Mouse (Mus musculus): Measurements from ENCODE around the gene Kcne4. TPM values are rescaled to one million over a fixed set of nuclear protein-coding genes. Genes with fewer than 3 reads are reported as not detected.
A peak's percentile ranks its signal among the peaks of the same experiment; 100 is the strongest.

Gene Kcne4
- polyA plus RNA-seq, 1 experiment from 2014 or later = 29.6 TPM

- no peaks in the 10 kb centered on the region for H3K27me3 ChIP-seq
- WGBS = 28% methylated on average over 9 of the region's 9 CpGs
- H3K4me3 ChIP-seq = no peak overlapping the region
- ATAC-seq (ENCODE audit: insufficient number of reproducible peaks, low FRiP score, low TSS enrichment, low read depth) = no peak
- peak overlapping the region; percentile 54 for H3K27ac ChIP-seq
- H3K4me1 ChIP-seq = peaks cover 43% of the 10 kb centered on the region
- H3K9ac ChIP-seq = no peak overlapping the region
- no peaks in the 10 kb centered on the region for H3K9me3 ChIP-seq
- no peaks in the 10 kb centered on the region for H3K36me3 ChIP-seq
- H3K4me2 ChIP-seq = no peak overlapping the region
These were observed 4.6 kb downstream of the Kcne4 start for GRCm38 (mm10) chr1:78821111-78821510.

GRCm38 (mm10) chr1:78821733-78822430, 5.3 kb downstream of the Kcne4 start:
- Histone ChIP-seq H3K9ac (no peak overlapping the region), H3K27ac (peak overlapping the region; percentile 54), H3K36me3 (no peaks in the 10 kb centered on the region), H3K27me3 (no peaks in the 10 kb centered on the region), H3K4me3 (no peak overlapping the region), H3K9me3 (no peaks in the 10 kb centered on the region), H3K4me1 (peaks cover 43% of the 10 kb centered on the region), H3K4me2 (no peak overlapping the region)
- 89% methylated on average over 15 of the region's 15 CpGs for WGBS
- no peak for ATAC-seq (ENCODE audit: insufficient number of reproducible peaks, low FRiP score, low TSS enrichment, low read depth)

- no peak for ATAC-seq (ENCODE audit: insufficient number of reproducible peaks, low FRiP score, low TSS enrichment, low read depth)
- no peaks in the 10 kb centered on the region for H3K9me3 ChIP-seq
- no peak overlapping the region for H3K9ac ChIP-seq
- H3K4me2 ChIP-seq = no peak overlapping the region
- H3K27me3 ChIP-seq = no peaks in the 10 kb centered on the region
- no peak overlapping the region for H3K4me3 ChIP-seq
- no peaks in the 10 kb centered on the region for H3K36me3 ChIP-seq
- 76% methylated on average over 3 of the region's 3 CpGs for WGBS
- no peak overlapping the region for H3K27ac ChIP-seq
- peaks cover 14% of the 10 kb centered on the region for H3K4me1 ChIP-seq
These were observed 8.7 kb downstream of the Kcne4 start for GRCm38 (mm10) chr1:78825246-78825645.

DNA sequence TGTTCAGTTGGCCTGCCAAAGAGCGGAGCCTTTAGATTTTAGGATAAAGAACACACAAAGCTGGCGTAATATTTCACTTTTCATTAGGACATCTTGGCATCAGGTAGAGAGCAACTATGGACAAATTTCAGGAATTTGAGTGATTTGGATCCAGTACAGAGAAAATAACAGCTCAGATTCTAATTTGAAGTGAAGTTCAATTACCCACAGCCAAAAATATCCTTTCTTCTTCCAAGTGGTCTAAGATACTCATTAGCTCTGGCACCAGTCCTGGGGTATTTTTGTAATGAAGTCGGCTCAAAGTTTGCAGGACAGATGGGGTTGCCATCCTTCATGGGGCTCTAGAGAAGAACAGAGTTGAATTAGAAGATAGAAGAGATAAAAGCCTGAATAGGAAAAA, 21.9 kb downstream of the Kcne4 start:
- H3K9ac ChIP-seq = no peak overlapping the region
- no peaks in the 10 kb centered on the region for H3K36me3 ChIP-seq
- H3K4me1 ChIP-seq = 0 out of 2 replicates have a peak, but pooled peaks cover 4% of the 10 kb centered on the region
- no peaks in the 10 kb centered on the region for H3K27me3 ChIP-seq
- H3K4me2 ChIP-seq = no peak overlapping the region
- H3K4me3 ChIP-seq = no peak overlapping the region
- 68% methylated on average over 3 of the region's 3 CpGs for WGBS
- no peaks in the 10 kb centered on the region for H3K9me3 ChIP-seq
- H3K27ac ChIP-seq = no peak overlapping the region
- ATAC-seq (ENCODE audit: insufficient number of reproducible peaks, low FRiP score, low TSS enrichment, low read depth) = no peak

DNA sequence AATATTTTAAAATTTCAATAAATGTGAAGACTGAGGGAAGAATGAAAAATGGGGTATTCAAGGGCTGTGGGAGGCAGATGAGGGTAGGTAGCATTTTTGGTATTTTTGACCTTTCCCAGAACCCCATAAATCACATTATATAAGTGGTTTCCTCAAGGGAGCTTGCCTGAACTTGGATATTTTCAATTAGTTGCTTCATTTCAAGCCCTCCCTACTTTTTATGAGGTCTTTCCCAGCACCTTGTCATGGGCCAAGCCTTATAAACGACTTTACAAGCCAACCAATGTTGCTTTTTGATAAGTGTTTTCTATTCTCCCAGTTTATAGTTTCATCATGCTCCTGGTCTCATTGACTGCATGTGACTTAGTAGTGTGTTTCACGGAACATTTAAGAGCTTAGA, 24.2 kb downstream of the Kcne4 start:
- Histone ChIP-seq H3K4me1 (peaks cover 8% of the 10 kb centered on the region), H3K4me2 (no peak overlapping the region), H3K4me3 (no peak overlapping the region), H3K27ac (no peak overlapping the region), H3K27me3 (no peaks in the 10 kb centered on the region), H3K9me3 (no peaks in the 10 kb centered on the region), H3K9ac (no peak overlapping the region), H3K36me3 (no peaks in the 10 kb centered on the region)
- 15% methylated on average over 2 of the region's 2 CpGs for WGBS
- no peak for ATAC-seq (ENCODE audit: insufficient number of reproducible peaks, low FRiP score, low TSS enrichment, low read depth)

DNA sequence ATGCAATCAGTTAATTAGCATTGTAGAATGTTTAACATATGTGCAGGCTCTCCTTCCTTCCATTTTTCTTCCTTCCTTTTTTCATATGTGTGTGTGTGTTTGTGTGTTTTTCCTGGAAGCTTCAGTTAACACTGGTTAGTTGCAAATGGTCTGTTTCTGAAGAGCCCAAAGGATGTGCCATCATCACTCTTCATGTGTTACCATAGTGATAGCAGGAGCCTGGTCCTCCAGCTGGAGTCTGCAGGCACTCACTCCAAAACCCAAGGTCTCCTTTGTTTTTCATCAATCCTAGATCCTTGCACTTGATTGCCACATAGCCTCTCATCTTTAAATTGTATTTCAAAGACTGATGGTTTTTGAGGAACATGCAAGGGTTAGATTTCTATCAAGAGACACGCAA, 29.1 kb downstream of the Kcne4 start:
- H3K27ac ChIP-seq = no peak overlapping the region
- 90% methylated on average over 1 of the region's 1 CpGs for WGBS
- H3K4me3 ChIP-seq = no peak overlapping the region
- no peaks in the 10 kb centered on the region for H3K9me3 ChIP-seq
- no peaks in the 10 kb centered on the region for H3K36me3 ChIP-seq
- H3K27me3 ChIP-seq = no peaks in the 10 kb centered on the region
- H3K9ac ChIP-seq = no peak overlapping the region
- no peak for ATAC-seq (ENCODE audit: insufficient number of reproducible peaks, low FRiP score, low TSS enrichment, low read depth)
- H3K4me1 ChIP-seq = peaks cover 5% of the 10 kb centered on the region
- no peak overlapping the region for H3K4me2 ChIP-seq

DNA sequence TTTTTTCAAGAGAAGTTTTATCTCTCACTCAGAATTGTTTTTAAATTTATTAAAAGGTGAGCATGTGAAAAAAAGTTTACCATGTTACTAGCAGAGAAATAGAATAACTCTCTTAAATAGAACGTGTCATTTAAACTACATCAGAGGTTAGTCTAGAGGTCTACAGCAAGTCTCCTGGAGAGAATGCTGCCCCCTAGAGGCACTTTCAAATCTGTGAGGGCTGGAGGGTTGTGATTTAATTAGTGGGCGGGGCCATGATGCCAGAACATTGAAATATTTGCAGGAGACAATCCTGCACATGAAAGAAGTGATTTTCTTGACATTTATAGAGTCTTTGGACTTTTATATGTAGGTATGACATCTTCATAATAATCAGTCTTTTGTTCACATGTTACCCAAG, 29.9 kb downstream of the Kcne4 start:
- Histone ChIP-seq H3K27me3 (no peaks in the 10 kb centered on the region), H3K4me2 (no peak overlapping the region), H3K9ac (no peak overlapping the region), H3K9me3 (no peaks in the 10 kb centered on the region), H3K4me3 (no peak overlapping the region), H3K4me1 (peaks cover 4% of the 10 kb centered on the region), H3K27ac (no peak overlapping the region), H3K36me3 (no peaks in the 10 kb centered on the region)
- 40% methylated on average over 2 of the region's 2 CpGs for WGBS
- no peak for ATAC-seq (ENCODE audit: insufficient number of reproducible peaks, low FRiP score, low TSS enrichment, low read depth)

DNA sequence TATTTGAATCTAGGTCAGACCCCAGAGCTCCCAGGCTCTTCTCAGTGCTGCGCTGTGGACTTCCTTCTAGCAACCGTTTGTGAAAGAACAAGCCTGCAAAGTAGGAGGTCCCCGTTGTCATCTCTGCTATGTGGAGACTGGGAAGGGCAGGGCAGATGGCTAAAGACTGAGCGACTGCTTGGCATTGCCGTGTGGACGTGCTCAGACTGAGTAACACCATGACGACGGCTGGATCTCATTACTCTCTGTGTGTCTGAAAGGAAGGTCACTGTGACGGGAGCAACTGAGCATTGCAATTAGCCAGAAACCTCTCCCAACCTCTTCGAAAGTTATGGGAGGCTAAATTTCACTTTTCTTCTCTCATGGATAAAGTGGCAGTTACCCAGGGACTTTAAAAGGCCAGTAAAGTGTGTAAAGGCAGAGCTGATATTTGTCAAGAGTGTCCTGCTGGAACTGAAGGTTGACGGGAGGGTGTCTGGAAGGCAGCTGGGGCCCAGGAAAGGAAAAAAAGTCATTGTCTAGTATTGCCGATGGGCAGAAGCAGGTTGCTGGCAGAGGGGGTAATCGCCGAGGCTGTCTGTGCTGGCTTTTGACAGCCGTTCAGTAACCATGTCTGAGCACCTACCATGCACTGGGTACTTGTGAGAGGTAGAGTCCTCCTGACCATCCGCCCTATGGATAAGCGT, 36.0 kb downstream of the Kcne4 start:
- WGBS = 29% methylated on average over 17 of the region's 17 CpGs
- Histone ChIP-seq H3K9ac (no peak overlapping the region), H3K27ac (no peak overlapping the region)

GRCm38 (mm10) chr1:78853094-78853445, 36.5 kb downstream of the Kcne4 start:
- Histone ChIP-seq H3K4me2 (no peak overlapping the region), H3K36me3 (no peaks in the 10 kb centered on the region), H3K9ac (no peak overlapping the region), H3K4me1 (peaks cover 8% of the 10 kb centered on the region; the same call in 1 of the 2 replicates), H3K27ac (no peak overlapping the region), H3K9me3 (no peaks in the 10 kb centered on the region), H3K4me3 (no peak overlapping the region), H3K27me3 (no peaks in the 10 kb centered on the region)
- ATAC-seq (ENCODE audit: insufficient number of reproducible peaks, low FRiP score, low TSS enrichment, low read depth) = no peak
- 73% methylated on average over 3 of the region's 3 CpGs for WGBS

More for the DNA sequence above, 36.0 kb downstream of the Kcne4 start:
- H3K36me3 ChIP-seq = no peaks in the 10 kb centered on the region
- H3K9me3 ChIP-seq = no peaks in the 10 kb centered on the region
- peaks cover 8% of the 10 kb centered on the region; the same call in 1 of the 2 replicates for H3K4me1 ChIP-seq
- no peak overlapping the region for H3K4me3 ChIP-seq
- no peak for ATAC-seq (ENCODE audit: insufficient number of reproducible peaks, low FRiP score, low TSS enrichment, low read depth)
- no peaks in the 10 kb centered on the region for H3K27me3 ChIP-seq
- H3K4me2 ChIP-seq = 0 out of 2 replicates have a peak overlapping the region, but pooled peaks have one; percentile 5

DNA sequence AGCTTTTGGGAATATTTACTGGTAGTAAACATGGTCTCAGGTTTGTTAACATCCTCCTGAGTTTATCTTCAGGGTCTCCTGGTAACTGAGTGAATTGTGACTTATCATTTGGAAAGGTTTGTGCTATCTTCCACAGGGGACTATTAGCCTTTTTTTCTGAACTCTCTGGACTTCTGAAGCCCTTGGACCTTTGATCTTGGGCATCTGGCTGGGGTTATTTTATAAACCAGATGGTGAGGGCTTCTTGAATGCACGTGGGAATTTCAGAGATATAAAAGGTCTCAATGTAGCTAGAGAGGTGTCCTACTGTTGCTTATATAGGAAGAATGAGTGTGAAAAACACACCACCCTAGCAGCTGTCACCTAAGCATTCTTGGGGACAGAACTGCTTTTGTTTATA, 37.7 kb downstream of the Kcne4 start:
- no peak overlapping the region for H3K9ac ChIP-seq
- no peaks in the 10 kb centered on the region for H3K9me3 ChIP-seq
- H3K27me3 ChIP-seq = no peaks in the 10 kb centered on the region
- no peak for ATAC-seq (ENCODE audit: insufficient number of reproducible peaks, low FRiP score, low TSS enrichment, low read depth)
- no peak overlapping the region for H3K27ac ChIP-seq
- WGBS = 23% methylated on average over 1 of the region's 1 CpGs
- no peak overlapping the region for H3K4me2 ChIP-seq
- H3K4me1 ChIP-seq = peaks cover 8% of the 10 kb centered on the region; the same call in 1 of the 2 replicates
- H3K36me3 ChIP-seq = no peaks in the 10 kb centered on the region
- H3K4me3 ChIP-seq = no peak overlapping the region

DNA sequence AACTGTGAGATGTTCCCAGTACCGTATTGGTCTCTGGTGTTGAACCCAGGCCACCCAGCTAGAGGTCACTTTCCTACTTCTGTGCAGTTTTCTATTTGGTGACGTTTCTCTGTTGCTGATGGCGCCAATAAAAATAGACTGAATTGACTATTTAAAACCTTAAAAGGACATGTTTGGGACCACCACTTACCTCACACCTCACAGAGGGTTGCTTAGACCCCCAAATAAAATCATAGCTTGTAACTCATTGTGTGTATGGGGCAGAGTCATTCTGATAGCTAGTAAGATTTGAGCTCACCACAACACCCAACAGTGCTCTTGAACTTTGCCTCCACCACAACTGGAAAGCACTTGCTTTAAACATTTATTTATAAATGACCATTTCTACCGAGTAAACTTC, 43.0 kb downstream of the Kcne4 start:
- no peak overlapping the region for H3K4me3 ChIP-seq
- ATAC-seq (ENCODE audit: insufficient number of reproducible peaks, low FRiP score, low TSS enrichment, low read depth) = no peak
- WGBS = 62% methylated on average over 4 of the region's 4 CpGs
- H3K4me1 ChIP-seq = peaks cover 10% of the 10 kb centered on the region
- H3K27ac ChIP-seq = no peak overlapping the region
- H3K4me2 ChIP-seq = no peak overlapping the region
- no peak overlapping the region for H3K9ac ChIP-seq
- H3K36me3 ChIP-seq = no peaks in the 10 kb centered on the region
- no peaks in the 10 kb centered on the region for H3K9me3 ChIP-seq
- no peaks in the 10 kb centered on the region for H3K27me3 ChIP-seq

DNA sequence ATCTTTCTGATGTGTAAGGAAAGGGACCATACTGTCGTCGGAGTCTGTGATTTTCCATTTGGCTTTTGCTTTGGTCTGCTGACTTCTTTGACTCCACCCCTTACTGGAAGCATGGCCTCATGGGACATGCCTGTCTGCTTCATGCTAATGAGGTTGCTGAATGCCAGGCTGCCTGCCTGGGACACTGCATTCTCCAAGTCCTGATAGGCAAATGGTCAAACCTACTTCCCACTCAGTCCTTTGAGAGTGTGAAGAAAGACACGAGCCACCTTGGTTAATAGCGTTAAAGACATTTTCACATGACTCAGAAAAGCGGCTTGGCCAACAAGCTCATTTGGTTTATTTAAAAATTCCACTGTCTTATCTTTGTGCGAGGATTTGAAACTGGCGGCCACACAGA, 43.5 kb downstream of the Kcne4 start:
- Histone ChIP-seq H3K9me3 (no peaks in the 10 kb centered on the region), H3K27ac (no peak overlapping the region), H3K4me2 (no peak overlapping the region), H3K4me1 (peaks cover 11% of the 10 kb centered on the region), H3K4me3 (no peak overlapping the region), H3K36me3 (no peaks in the 10 kb centered on the region), H3K27me3 (no peaks in the 10 kb centered on the region), H3K9ac (no peak overlapping the region)
- no peak for ATAC-seq (ENCODE audit: insufficient number of reproducible peaks, low FRiP score, low TSS enrichment, low read depth)
- WGBS = 83% methylated on average over 7 of the region's 7 CpGs

Data from limb, embryonic 15.5 days (tissue).